Mouse (Mus musculus): ENCODE results near the gene Nptn.

Nptn gene

GRCm38 (mm10) chr9:58656396-58656795 lies 74.4 kb downstream of the Nptn start:
- DNase-seq (ENCODE audit: low spot score): no peak

GRCm38 (mm10) chr9:58656824-58657223 lies 74.8 kb downstream of the Nptn start:
- DNase-seq (ENCODE audit: low spot score): no peak

DNA sequence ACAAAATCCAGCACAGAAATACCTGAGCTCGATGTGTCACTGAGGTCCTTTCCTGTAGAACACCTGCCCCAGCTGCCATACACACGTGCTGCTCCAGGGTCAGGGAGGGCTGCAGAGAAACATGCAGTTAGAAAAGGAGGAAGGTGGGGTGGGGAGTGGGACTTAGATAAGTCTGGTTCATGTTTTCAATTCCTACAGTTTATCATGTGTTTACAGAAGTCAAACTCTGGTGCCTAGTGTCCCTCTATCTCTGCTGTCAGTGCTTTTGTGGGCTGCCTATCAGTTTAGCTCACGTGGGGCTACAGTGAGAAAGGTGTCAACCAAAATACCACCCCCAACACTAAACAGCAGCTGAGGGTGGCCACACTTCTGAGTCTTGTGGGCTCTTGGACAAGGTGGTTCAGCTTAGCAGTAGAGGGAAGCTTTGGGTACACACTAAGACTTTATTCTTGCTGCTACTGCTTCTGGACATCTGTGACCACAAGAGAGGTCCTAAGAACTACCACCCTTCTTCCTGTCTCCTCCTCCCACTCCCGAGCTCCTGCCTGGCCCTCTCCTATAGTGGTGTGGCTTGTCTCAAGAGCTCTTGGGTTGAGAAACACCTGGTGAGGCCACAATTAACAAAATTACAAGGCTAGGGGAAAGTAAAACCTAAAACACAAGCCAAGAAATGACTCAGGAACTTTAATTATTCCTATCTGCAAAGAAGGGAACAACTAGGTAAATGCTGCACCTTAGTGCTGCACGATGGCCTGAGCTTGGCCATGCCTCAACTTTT lies 75.9 kb downstream of the Nptn start:
- no peak for DNase-seq (ENCODE audit: low spot score)

GRCm38 (mm10) chr9:58658596-58659309 lies 76.7 kb downstream of the Nptn start:
- no peak for DNase-seq (ENCODE audit: low spot score)

DNA sequence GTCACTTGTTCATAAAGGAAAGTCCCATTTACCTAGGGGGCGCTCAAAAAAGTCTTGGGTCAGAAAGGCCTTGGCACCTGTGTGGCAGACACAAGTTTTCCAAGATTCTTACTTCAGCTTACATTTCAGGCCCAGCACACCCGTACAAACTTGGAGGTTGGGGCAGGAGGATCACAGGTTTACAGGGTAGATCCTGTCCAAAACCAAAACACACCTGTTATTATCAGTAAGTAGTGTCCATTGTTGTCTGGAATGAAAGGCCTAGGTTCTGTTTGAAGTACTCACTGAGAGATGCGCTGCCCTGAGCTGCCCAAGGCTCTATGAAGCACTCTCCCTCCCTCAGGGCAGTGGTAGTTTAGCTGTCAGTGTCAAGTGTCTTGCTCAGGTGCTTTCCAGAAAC lies 77.3 kb downstream of the Nptn start:
- no peak for DNase-seq (ENCODE audit: low spot score)

- no peak for DNase-seq (ENCODE audit: low spot score)
Measured at GRCm38 (mm10) chr9:58659989-58660388, 77.9 kb downstream of the Nptn start.

DNA sequence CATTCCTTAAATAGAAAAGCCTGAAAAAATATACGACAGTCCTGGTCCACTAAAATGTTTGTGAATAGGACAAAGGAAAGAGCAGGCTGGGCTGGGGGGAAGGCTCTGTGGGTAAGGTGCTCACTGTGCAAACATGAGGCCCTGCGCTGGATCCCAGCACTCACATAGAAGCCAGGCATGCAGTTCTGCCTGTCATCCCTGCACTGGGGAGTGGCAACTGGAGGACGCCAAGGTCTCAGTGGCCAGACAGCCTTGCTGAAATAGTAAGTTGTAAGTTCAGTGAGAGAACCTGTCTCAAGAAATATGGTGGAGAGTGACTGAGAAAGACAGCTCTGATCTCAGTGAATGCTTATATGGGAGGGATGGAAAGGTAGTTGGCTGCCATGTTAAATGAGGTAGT lies 78.6 kb downstream of the Nptn start:
- no peak for DNase-seq (ENCODE audit: low spot score)

DNA sequence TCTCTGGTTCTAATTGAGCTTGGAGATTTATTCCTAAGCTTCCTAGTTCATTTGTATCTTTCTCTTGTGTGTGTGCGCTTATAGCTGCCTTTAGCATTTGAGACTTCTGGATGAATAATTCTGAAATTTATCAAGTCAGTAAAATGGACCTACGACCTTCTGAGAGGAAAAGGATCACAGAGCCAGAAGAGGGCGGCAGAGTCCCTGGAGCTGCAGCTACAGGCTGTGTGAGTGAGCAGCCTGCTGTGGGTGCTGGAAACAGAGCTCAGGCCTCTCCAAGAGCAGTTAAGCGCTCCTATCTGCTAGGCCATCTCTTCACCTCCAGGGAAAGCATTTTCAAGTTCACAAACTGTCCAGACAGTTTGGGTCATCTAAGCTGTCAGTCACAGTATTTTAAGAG lies 80.0 kb downstream of the Nptn start:
- no peak for DNase-seq (ENCODE audit: low spot score)

- DNase-seq (ENCODE audit: low spot score): no peak
Measured at GRCm38 (mm10) chr9:58662791-58663190, 80.8 kb downstream of the Nptn start.

GRCm38 (mm10) chr9:58665492-58665891 lies 83.5 kb downstream of the Nptn start:
- no peak for DNase-seq (ENCODE audit: low spot score)

DNA sequence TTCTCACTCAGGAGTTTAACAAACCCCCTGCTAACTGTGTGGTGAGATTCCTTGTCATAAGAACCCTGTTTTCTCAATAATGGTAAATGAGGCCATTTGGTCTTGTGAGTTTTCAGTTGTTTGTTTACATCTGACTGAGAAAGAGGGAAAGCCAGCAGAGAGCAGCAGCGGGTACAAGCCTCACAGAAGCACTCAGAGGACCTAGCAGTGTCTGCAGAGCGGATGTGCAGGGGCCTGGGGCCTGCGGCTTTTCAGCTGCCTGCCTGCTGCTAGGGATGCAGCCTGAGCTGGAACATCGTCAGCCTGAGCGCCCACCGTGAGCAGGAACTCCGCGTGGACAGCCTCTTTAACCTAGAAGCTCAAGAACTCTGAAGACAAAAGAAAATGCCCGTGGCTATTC lies 84.2 kb downstream of the Nptn start:
- DNase-seq (ENCODE audit: low spot score): no peak

- DNase-seq (ENCODE audit: low spot score): no peak
Measured at GRCm38 (mm10) chr9:58667244-58667643, 85.2 kb downstream of the Nptn start.

DNA sequence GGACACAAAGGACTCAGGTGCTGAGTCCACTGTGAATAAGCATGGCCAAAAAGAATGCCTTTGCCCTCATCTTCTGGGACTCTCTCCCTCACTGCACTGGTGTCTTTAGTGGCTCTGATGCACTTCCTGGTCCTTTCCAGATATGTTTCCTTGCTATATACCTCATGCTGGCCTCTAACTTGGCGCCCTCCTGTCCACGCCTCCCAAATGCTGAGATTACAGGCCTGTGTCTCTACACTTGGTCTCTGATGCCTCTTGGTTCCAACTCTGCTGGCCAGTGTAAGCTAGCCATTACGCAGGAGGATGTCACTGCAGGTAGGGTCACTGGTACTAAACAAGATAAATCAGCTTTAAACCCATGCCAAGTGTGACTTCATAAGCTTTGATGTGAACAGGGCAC lies 86.1 kb downstream of the Nptn start:
- DNase-seq (ENCODE audit: low spot score): no peak

DNA sequence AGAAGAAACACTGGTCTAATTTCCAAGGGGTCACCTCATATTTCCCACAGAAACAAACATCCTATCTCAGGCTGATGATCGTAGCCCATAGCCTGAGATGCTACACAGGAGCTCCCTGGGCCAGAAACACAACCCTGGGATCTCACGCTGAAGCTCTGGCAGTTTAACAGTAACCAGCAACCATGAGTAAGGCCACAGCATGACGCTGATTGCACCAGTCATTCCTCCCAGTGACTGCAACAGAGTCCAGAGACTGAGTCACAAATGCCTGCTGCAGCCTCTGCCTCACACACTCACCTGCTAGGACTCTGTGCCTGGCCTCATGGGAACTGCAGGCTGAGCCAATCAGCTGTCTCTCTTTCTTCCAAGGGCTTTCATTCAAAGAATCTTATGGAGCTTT lies 87.0 kb downstream of the Nptn start:
- DNase-seq (ENCODE audit: low spot score): no peak

DNA sequence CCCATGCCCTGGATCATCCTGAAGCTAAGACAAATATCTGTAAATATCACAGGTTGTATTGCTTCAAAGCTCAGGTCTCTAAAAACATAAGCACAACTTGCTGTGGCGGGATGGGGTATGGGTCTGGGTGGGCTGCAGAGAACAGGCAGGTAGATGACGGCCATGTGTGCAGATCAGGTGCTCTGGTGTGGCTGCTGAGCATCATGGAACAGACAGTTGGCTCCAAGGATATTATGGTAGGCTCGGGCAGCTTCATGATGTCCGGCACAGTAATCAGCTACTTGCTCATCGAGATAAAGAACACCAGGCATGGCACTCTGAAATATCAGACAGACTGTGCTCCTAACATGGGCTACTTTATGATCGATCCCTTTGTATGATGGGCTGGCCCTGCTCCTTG lies 87.8 kb downstream of the Nptn start:
- DNase-seq (ENCODE audit: low spot score): no peak

DNA sequence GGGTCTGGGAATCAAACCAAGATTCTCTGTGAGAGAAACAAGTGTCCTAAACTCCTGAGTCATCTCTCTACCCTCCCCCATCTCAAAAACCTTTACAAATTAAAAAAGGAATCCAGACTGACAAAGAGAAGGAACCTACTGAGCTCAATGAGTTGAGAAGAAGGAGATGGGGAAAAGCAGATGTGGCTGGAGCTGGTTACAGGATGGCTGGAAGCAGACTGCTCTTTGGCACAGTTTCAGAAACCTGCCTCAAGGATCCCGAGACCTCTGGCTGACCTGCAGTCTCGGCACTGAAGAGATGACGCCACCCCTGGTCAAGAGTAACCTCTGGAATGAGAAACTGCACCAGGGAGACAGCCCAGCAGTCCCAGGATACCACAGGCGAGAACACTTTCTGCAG lies 90.4 kb downstream of the Nptn start:
- no peak for DNase-seq (ENCODE audit: low spot score)

DNA sequence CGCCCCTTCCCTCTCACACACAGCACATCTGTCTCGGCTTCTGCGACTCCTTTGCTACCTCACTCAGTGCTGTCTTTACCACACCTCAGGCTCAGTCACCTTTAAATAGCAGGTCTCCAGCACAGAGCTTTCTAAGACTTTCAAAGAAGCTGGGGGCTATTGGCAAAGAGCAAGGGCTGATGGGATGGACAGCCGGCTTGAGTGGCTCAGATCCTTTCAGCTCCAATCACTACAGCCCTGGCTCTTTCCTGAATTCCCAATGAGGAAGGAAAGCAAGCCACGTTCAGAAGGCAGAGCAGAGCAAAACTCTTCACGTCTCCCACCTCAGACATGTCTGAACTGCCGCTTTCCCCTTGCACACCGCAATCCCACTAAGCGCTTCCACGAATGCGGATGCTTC lies 92.7 kb downstream of the Nptn start:
- no peak for DNase-seq (ENCODE audit: low spot score)

DNA sequence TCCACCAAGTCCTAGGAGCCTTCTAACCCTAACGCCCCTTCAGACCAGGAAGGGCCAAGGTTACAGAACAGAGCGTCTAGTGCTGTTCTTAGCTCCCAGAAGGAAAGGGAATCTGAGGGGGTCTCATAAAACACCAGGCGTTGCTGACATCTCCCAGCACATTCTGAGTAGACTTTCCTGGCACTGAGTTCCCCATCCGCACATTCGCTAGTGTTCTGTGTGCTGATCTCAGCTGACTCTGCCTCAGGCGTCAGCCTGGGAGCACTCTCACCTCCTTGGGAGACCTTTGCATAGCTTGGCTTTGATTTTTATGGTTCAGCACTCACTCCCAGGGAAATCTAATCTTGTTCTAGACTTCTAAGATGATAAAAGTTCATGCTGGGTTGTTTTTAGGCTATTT lies 93.3 kb downstream of the Nptn start:
- no peak for DNase-seq (ENCODE audit: low spot score)

DNA sequence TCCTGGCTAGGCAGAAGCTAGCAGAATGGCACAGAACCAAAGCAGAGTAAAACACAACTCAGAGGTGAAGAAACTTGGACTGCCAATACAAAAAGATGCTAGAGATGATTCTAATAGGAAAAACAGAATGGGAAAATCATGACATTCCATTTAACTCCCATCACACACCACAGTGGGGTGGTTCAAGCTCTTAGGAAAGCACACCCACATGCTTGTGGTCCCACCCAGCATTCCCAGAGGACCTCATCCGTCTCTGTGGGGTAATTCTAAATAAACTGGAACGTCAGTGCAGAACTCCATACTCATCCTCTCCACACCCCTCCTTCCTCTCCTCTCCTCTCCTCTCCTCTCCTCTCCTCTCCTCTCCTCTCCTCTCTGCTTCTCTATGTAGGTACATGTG lies 99.4 kb downstream of the Nptn start:
- DNase-seq (ENCODE audit: low spot score): no peak

DNA sequence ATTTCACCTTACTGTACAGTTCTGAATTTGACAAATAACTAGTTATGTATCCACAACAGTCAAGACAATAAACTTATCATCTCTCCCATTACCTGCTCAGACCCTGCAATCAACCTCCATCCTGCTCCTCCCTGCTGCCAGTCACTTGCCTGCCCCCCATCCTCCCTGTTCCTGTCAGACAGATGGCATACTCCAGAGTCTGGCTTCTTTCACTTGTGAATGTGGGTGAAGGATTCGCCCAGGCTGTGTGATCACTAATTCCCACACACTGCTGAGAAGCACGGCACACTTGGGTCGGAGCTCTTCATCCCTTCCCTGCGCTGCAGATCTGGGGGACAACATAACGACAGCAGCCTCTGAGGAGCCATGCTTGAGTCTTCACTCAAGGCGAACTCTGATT lies 100.1 kb downstream of the Nptn start:
- DNase-seq (ENCODE audit: low spot score): no peak

GRCm38 (mm10) chr9:58683372-58683771 lies 101.3 kb downstream of the Nptn start:
- DNase-seq (ENCODE audit: low spot score): no peak

GRCm38 (mm10) chr9:58685290-58685689 lies 103.2 kb downstream of the Nptn start:
- DNase-seq (ENCODE audit: low spot score): no peak

- DNase-seq (ENCODE audit: low spot score): no peak
Measured at GRCm38 (mm10) chr9:58688076-58688475, 106.0 kb downstream of the Nptn start.

DNA sequence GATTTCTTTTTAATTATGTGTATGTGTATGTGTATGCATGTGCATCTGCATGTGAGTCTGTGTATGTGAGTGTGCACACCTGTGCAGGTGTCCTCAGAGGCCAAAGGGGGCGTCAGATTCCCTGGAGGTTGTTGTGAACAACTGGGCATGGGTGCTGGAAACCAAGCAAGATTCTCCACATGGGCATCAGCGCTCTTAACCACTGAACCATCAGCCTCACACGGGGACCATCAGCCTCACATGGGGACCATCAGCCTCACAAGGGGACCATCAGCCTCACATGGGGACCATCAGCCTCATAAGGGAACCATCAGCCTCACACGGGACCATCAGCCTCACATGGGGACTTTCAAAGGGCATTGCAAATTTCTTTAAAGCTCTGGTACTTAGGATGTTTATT lies 108.7 kb downstream of the Nptn start:
- no peak for DNase-seq (ENCODE audit: low spot score)
